Mouse (Mus musculus) midbrain, embryonic 12.5 days (tissue): ENCODE data around the gene Ptges3. TPM values are rescaled to one million over a fixed set of nuclear protein-coding genes. Genes with fewer than 3 reads are reported as not detected.
"Not testable (repeated sequence)": the region's sequence is repeated elsewhere in the genome, so short reads cannot be mapped to it uniquely, and the experiment has no call there.

Experiments
- ATAC-seq: fragments of 200-750 bp; cut with Nextera tagmentation; 2 replicates; pipeline ENCODE4 v1.8.0; 2017; ENCODE audit warnings: low read depth, moderate TSS enrichment, moderate library complexity; ENCODE audit not compliant: low FRiP score
- H3K27ac ChIP-seq: fragments of 300-500 bp; sonication (generic); replicated peaks from 2 replicates; pipeline ENCODE4 v1.5.1; 2016; ENCODE audit warnings: mild to moderate bottlenecking
- H3K27me3 ChIP-seq: fragments of 300-500 bp; sonication (generic); 2 replicates; pipeline ENCODE4 v1.6.1; 2016; ENCODE audit warnings: mild to moderate bottlenecking
- H3K36me3 ChIP-seq: fragments of 300-500 bp; sonication (generic); 2 replicates; pipeline ENCODE4 v1.6.1; 2016
- H3K4me1 ChIP-seq: fragments of 300-500 bp; sonication (generic); 2 replicates; pipeline ENCODE4 v1.6.1; 2016
- H3K4me2 ChIP-seq: fragments of 300-500 bp; sonication (generic); replicated peaks from 2 replicates; pipeline ENCODE4 v1.6.1; 2016; ENCODE audit warnings: mild to moderate bottlenecking, moderate library complexity
- H3K4me3 ChIP-seq: fragments of 300-500 bp; sonication (generic); 2 replicates; pipeline ENCODE4 v1.5.1; 2016; ENCODE audit warnings: mild to moderate bottlenecking
- H3K9ac ChIP-seq: fragments of 300-500 bp; sonication (generic); replicated peaks from 2 replicates; pipeline ENCODE4 v1.6.1; 2016; ENCODE audit warnings: mild to moderate bottlenecking, moderate library complexity
- H3K9me3 ChIP-seq: fragments of 300-500 bp; sonication (generic); 2 replicates; pipeline ENCODE4 v1.6.1; 2016; ENCODE audit warnings: mild to moderate bottlenecking
- WGBS: fragments of 180-500 bp; shearing (Covaris S2); methylation state at CpG from one replicate; pipeline ENCODE4 v1.1.7; 2016; 5-methylcytosine and 5-hydroxymethylcytosine counted together
- polyA plus RNA-seq: library from polyadenylated mRNA; unstranded; fragments of >200 nt; fragmentation: Nextera tagmentation; extraction: Ambion mirVana; gene quantifications from 2 replicates; pipeline ENCODE4 v1.2.1, GENCODE M21; 2016

Gene Ptges3
- polyA plus RNA-seq, 1 experiment from 2014 or later, result 545 TPM

DNA sequence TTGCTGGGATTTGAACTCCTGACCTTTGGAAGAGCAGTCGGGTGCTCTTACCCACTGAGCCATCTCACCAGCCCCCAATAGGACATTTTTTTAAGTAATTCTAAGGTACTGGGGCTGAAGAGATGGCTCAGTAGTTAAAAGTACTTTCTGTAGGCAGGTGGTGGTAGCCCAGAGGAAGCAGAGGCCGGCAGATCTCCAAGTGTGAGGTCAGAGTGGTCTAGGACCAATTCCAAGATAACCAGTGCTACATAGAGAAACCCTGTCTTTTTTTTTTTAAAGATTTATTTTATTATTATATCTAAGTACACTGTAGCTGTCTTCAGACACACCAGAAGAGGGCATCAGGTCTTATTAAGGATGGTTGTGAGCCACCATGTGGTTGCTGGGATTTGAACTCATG, 28.5 kb downstream of the Ptges3 start:
- not testable (repeated sequence) for H3K27ac ChIP-seq, H3K4me3 ChIP-seq, H3K9ac ChIP-seq, ATAC-seq, H3K9me3 ChIP-seq, H3K4me2 ChIP-seq, H3K27me3 ChIP-seq
- peaks cover 59% of the 10 kb centered on the region for H3K36me3 ChIP-seq
- H3K4me1 ChIP-seq, result peaks cover 33% of the 10 kb centered on the region
- WGBS, result 89% methylated on average over 2 of the region's 2 CpGs

DNA sequence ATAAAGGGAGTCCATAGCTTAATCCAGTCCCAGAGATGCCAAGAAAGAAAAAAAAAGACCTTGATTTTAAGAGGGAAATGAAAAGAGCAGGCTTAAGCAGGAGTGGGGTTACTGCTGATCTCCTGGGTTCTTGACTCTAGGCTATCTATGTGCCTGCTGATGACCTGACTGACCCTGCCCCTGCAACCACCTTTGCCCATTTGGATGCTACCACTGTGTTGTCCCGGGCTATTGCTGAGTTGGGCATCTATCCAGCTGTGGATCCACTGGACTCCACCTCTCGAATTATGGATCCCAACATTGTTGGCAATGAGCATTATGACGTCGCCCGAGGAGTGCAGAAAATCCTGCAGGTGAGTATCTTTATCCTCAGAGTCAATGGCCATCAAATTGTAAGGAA, 29.4 kb downstream of the Ptges3 start:
- peaks cover 32% of the 10 kb centered on the region for H3K4me1 ChIP-seq
- H3K4me2 ChIP-seq, result no peak overlapping the region
- H3K9me3 ChIP-seq, result no peaks in the 10 kb centered on the region
- H3K27ac ChIP-seq, result no peak overlapping the region
- H3K9ac ChIP-seq, result no peak overlapping the region
- peaks cover 59% of the 10 kb centered on the region for H3K36me3 ChIP-seq
- H3K27me3 ChIP-seq, result no peaks in the 10 kb centered on the region
- H3K4me3 ChIP-seq, result no peak overlapping the region
- WGBS, result 94% methylated on average over 5 of the region's 5 CpGs
- no peak for ATAC-seq

DNA sequence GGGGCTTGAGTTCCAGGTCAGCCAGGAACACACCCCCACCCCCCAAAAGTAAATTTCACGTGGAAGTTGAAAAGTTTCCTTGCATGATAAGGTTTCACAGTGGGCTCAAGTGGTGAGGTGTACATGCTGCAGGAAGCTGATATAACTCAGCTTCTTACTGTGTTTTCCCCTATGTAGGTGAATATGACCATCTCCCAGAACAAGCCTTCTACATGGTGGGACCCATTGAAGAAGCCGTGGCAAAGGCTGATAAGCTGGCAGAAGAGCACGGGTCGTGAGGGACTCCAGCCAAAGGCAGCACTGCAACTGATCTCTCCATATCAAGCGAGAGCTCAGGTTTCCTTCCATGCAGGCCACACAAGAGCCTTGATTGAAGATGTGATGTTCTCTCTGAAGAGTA, 31.1 kb downstream of the Ptges3 start:
- Histone ChIP-seq H3K27ac (no peak overlapping the region), H3K4me3 (no peak overlapping the region), H3K4me2 (no peak overlapping the region), H3K36me3 (peaks cover 57% of the 10 kb centered on the region), H3K9ac (no peak overlapping the region), H3K27me3 (no peaks in the 10 kb centered on the region), H3K9me3 (no peaks in the 10 kb centered on the region), H3K4me1 (peaks cover 41% of the 10 kb centered on the region)
- WGBS, result 72% methylated on average over 5 of the region's 5 CpGs
- ATAC-seq, result no peak

DNA sequence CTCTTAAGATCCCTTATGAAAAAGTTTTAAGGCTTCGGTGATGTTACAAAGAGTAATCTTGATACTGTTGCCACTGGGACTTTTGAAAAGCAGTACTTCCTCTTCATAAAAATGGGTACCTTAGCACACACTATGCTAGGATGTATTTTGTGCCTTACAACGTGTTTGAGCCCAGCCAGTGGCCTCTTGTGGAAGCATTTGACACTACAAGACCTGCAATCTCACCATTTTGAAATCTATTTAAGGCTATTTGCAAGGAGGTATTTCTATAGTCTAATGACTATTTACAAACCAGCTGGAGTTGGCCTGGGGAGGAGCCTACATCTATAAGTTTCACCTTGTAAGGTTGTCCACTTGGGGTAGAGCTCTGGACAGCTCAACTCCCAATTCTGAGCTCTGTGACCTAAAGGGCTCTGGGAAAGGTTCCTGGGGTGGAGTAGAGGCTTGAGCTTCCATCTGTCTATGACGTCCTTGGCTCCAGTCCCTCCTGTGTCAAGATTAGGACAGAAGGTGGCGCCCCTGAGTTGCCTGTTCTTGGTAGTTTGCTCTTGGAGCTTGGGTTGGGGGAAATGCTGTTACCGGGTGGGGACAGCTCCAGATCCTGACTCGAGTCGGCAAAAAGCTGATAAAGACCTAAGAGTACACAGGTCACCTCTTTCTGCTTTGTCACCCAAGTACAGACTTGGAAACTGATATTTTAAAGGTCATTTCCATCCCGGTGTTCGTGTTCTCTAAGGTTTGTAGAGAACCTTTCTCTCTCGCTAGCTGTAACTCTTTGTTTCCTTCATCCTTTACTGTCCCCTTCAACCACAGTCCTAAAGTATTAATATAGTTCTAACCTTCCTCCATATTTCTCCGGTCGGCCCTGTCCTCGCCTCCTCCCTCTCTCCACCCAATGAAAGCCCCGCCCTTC, 32.2 kb downstream of the Ptges3 start:
- Histone ChIP-seq H3K9ac (no peak overlapping the region), H3K9me3 (no peaks in the 10 kb centered on the region), H3K27me3 (no peaks in the 10 kb centered on the region), H3K4me2 (peak overlapping the region; percentile 90), H3K4me3 (peak overlapping the region; percentile 87), H3K4me1 (peaks cover 41% of the 10 kb centered on the region), H3K27ac (0 out of 2 replicates have a peak overlapping the region, but pooled peaks have one; percentile 91), H3K36me3 (peaks cover 46% of the 10 kb centered on the region)
- ATAC-seq, result peak; percentile 32
- WGBS, result 9% methylated on average over 14 of the region's 14 CpGs

DNA sequence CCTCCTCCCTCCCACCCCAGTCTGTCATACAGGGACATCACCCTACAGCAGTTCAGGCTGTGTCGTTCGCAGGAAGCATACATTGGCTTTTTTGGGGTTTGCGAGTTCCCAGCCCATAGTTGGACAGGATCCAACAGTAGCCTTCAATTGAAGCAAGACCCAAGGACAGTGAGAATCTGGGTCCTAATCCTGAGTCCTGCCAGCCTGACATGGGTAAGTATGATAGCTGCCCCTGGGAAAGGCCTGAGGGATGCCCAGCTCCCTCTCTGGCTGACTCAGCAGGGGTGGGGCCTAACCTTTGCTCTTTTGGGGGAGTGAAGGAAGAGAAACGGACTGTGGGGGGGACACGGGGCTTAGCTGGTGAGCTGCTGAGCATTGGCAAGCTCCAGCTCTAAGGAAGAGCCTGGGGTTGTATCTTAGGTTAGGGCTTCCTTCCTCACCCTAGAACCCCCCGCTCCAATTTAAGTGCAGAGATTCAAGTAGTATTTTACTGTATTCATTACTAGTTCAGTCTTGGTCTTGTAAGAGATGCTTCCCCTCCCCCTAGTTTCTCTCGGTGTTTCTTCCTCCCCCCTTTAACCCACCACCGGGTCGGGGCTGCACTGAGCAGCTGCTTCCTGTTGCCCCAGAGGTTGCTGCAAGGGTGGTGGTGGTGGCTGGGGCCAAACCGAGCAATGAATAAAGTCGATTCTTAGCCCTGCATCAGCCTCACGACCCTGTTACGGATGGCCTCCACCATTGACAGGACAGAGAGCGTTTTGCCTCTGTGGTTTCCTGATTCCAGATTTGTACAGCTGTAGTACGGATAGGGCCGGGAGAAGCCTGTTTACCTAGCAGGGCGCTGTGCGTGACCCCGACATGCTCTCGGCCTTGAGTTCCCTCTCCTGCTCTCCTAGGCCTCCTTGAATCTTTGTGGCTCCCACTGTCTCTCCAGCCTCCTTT, 33.1 kb downstream of the Ptges3 start, which contains the start of gene Baz2a:
Baz2a (plus strand) TSS at position 14 of the 942 bp plus-strand sequence.
- H3K27ac ChIP-seq, result peak within 1 kb of the TSS; percentile 91
- H3K36me3 ChIP-seq, result peaks cover 37% of the 10 kb centered on the region
- WGBS, result 2% methylated on average over 20 of the region's 20 CpGs
- H3K4me1 ChIP-seq, result peaks cover 45% of the 10 kb centered on the region
- H3K9me3 ChIP-seq, result no peaks in the 10 kb centered on the region
- H3K4me2 ChIP-seq, result peak within 1 kb of the TSS; percentile 90
- peak within 1 kb of the TSS; percentile 83 for H3K9ac ChIP-seq
- ATAC-seq, result peak; percentile 1; the same call in 1 of the 2 replicates
- no peaks in the 10 kb centered on the region for H3K27me3 ChIP-seq
- H3K4me3 ChIP-seq, result peak within 1 kb of the TSS; percentile 87

DNA sequence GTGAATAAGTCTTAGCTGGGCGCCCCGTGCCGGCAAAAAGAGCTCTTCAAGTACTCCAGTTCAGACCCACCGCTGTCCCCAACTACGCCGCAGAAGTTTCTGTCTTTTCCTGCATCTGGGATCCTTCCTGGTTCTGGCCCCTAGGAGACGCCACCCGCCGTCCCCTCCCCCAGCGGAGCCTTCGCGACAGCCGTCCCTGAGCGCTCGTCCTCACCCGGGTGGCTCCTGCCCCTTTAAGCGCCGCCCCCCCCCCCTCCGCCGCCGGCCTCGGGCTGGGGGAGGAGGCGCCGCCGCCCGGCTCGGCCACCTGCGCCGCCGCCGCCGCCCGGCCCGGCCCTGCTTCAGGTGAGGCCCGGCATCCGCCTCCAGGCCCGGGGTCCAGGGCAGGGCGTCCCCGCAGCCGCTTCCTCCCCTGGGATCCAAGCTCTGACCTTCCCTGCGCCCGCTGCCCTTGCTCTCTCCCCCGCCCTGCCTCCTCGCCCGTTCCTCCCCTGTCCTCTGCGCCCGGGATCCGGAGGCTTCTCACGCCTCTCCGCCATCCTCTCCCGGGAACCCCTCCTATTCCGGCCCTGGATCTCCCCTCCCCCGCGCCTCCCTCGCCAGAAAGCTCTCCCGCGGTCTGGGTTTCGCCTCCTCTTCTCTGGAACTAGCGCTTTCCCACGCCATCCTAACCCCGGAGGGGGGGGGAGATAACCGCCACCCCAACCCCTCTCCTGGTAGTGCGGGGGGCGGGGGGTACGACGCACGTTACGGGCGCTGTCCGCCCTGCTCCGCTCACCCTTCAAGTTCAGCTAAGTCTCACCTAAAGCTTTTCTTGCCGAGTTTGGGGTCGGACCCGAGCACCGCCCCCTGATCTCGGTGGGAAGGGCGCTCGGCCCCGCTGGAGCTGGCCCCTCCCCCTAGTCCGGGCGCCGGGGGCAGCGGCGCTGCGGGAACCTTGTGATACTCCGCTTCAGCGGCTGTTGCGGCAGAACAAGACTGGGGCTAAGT, 34.0 kb downstream of the Ptges3 start:
- Histone ChIP-seq H3K4me2 (peak overlapping the region; percentile 90), H3K4me3 (peak overlapping the region; percentile 87), H3K4me1 (peaks cover 46% of the 10 kb centered on the region), H3K27me3 (no peaks in the 10 kb centered on the region), H3K27ac (peak overlapping the region; percentile 91), H3K9ac (peak overlapping the region; percentile 83), H3K9me3 (no peaks in the 10 kb centered on the region), H3K36me3 (peaks cover 27% of the 10 kb centered on the region)
- under 1% methylated on average over 68 of the region's 88 CpGs for WGBS
- peak; percentile 48 for ATAC-seq

DNA sequence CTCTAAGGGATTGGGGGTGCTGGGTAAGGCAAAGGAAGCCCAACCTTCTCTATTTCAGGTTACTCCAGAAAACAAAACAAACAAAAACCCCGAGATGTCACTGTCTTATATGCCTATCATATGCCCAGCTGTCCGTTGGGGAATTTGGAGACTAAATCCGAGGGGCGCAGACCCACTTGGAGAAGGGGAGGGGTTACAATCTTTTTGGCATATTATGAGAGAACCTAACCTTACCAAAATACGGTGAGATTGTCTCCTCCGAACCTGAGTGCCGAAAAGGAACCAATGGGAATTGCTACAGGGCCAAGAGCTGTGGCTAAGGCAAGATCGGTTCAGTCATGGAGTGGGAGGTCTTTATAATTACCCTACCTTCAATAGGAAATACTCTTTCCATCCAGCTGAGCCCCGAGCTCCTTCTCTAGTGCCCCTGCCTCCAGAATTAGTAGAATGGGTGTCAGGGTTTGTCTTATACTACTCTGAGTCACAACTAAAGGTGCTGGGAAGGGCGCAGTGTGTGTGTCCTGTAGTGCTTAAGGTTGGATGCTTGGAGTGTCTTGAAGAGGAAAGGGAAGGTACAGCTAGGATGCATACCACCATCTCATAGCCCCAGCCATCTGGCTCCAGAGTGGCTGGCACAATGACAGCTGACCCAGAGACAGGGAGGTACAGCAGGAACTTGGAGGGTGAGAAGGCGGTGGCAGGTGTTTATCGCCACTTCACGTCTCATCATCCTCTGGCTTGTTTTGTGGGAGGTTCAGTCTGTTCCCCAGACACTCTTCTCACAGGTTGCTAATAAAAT, 34.9 kb downstream of the Ptges3 start:
- Histone ChIP-seq H3K4me1 (peaks cover 55% of the 10 kb centered on the region), H3K36me3 (peaks cover 18% of the 10 kb centered on the region), H3K9me3 (no peaks in the 10 kb centered on the region), H3K27me3 (no peaks in the 10 kb centered on the region), H3K4me2 (peak overlapping the region; percentile 90), H3K9ac (peak overlapping the region; percentile 83), H3K27ac (peak overlapping the region; percentile 91), H3K4me3 (peak overlapping the region; percentile 87)
- no peak for ATAC-seq
- WGBS, result 23% methylated on average over 13 of the region's 13 CpGs

DNA sequence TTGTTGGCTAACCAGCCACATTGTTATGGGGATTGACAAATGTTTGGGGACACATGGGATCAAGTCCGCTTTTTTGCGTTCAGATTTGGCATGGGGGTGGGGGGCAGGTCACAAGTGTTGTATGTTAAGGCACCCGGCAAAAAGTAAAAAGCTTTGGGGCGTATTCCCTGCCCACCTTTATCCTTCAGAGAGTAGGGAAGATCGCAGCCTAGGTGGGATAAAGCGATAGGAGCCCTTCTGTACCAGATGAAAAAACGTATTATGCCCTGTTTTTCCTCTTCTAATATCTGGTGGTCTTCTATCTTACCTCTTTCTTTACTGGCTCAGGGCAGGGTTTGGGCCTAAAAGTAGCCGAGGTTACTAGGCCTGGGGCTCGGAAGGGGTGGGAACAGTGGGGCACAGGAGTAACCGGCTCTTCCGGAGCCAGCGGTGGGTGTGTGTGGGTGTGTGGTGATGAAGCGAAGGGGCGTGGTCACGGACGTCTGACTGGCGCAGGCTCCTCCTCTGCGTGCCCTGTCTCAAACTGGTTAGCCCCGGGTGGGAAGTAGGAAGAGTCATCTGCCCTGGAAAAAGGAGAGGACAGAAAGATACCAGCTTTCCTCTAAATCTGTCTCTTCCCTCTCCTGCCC, 35.7 kb downstream of the Ptges3 start:
- H3K27me3 ChIP-seq, result no peaks in the 10 kb centered on the region
- peaks cover 58% of the 10 kb centered on the region for H3K4me1 ChIP-seq
- WGBS, result 9% methylated on average over 19 of the region's 19 CpGs
- peak overlapping the region; percentile 91 for H3K27ac ChIP-seq
- ATAC-seq, result peak; percentile 47
- H3K9ac ChIP-seq, result 0 out of 2 replicates have a peak overlapping the region, but pooled peaks have one; percentile 15
- H3K4me2 ChIP-seq, result peak overlapping the region; percentile 90
- H3K36me3 ChIP-seq, result peaks cover 11% of the 10 kb centered on the region
- no peaks in the 10 kb centered on the region for H3K9me3 ChIP-seq
- H3K4me3 ChIP-seq, result peak overlapping the region; percentile 87

DNA sequence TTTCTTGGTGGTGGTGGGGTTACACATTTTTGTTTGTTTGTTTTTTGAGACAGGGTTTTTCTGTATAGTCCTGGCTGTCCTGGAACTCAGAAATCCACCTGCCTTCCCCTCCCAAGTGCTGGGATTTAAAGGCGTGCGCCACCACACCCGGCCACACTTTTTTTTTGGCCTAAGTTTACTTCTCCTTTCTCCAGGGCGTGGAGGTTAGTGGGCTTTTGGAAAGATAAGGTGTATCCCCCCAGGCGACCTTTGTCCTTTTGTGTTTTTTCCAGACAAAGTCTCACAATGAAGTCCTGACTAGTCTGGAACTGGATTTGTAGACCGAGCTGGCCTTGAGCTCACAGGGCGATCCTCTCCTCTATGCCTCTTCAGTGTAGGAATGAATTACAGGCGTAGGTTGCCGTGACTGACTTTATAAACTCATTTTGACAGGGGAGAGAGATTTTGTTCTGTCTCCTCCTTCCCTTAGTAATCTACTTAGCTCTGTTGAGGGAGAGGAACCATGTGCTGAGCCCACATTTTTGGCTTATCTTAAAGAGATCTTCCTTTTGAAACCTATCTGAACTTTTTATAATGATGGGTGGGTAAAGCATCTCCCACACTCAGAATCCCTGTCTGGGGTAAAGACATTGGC, 36.4 kb downstream of the Ptges3 start:
- Histone ChIP-seq H3K4me3 (no peak overlapping the region), H3K4me2 (peak overlapping the region; percentile 90), H3K27ac (no peak overlapping the region), H3K9ac (0 out of 2 replicates have a peak overlapping the region, but pooled peaks have one; percentile 15), H3K36me3 (peaks cover 4% of the 10 kb centered on the region), H3K9me3 (no peaks in the 10 kb centered on the region), H3K27me3 (no peaks in the 10 kb centered on the region), H3K4me1 (peaks cover 58% of the 10 kb centered on the region)
- 18% methylated on average over 9 of the region's 9 CpGs for WGBS
- ATAC-seq, result no peak

DNA sequence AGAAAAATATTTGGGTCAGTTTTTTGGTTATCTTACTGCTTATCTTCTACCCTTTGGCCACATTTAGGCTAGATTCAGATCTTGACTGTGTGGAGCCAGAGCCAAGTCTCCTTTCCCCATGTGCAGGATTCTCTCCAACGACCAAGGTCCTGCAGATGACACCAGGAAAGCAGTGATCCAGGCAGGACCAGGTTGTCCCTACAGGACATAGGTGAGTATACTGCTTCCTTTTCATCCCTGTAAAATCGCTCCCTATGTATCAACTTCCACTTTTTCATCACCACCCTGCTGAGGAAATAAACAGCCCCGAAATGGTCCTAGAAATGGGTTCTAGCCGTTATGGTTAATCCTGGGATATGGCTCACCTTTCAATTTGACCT, 37.5 kb downstream of the Ptges3 start:
- H3K9ac ChIP-seq, result peak overlapping the region; percentile 96; the same call in 1 of the 2 replicates
- peak overlapping the region; percentile 71 for H3K4me2 ChIP-seq
- no peaks in the 10 kb centered on the region for H3K36me3 ChIP-seq
- no peaks in the 10 kb centered on the region for H3K27me3 ChIP-seq
- H3K9me3 ChIP-seq, result no peaks in the 10 kb centered on the region
- no peak overlapping the region for H3K27ac ChIP-seq
- peak overlapping the region; percentile 99 for H3K4me3 ChIP-seq
- no peak for ATAC-seq
- 19% methylated on average over 4 of the region's 4 CpGs for WGBS
- peaks cover 50% of the 10 kb centered on the region for H3K4me1 ChIP-seq
